Mouse (Mus musculus): ENCODE measurements around the gene Atxn3. TPM values are rescaled to one million over a fixed set of nuclear protein-coding genes. Genes with fewer than 3 reads are reported as not detected.
"Not testable (repeated sequence)": the region's sequence is repeated elsewhere in the genome, so short reads cannot be mapped to it uniquely, and the experiment has no call there.

Gene Atxn3
- polyA plus RNA-seq, 1 experiment from 2014 or later: 11.6 TPM

GRCm38 (mm10) chr12:101957079-101957941 is 736 bp downstream of the Atxn3 start:
- no peaks in the 10 kb centered on the region for H3K27me3 ChIP-seq
- H3K27ac ChIP-seq: peak overlapping the region; percentile 75
- H3K4me1 ChIP-seq (replicated peaks): peaks cover 10% of the 10 kb centered on the region
- WGBS: 14% methylated on average over 26 of the region's 26 CpGs
- peak overlapping the region; percentile 88 for H3K9ac ChIP-seq (replicated peaks)
- no peaks in the 10 kb centered on the region for H3K36me3 ChIP-seq
- no peaks in the 10 kb centered on the region for H3K9me3 ChIP-seq
- peak overlapping the region; percentile 67 for H3K4me2 ChIP-seq
- peak; percentile 63 for ATAC-seq (ENCODE audit: insufficient number of reproducible peaks, insufficient read depth, low FRiP score, low TSS enrichment, low read depth)
- H3K4me3 ChIP-seq (replicated peaks): peak overlapping the region; percentile 83

- H3K27me3 ChIP-seq; H3K9ac ChIP-seq (replicated peaks); ATAC-seq (ENCODE audit: insufficient number of reproducible peaks, insufficient read depth, low FRiP score, low TSS enrichment, low read depth); H3K9me3 ChIP-seq; H3K4me3 ChIP-seq (replicated peaks); H3K36me3 ChIP-seq; H3K27ac ChIP-seq; H3K4me1 ChIP-seq (replicated peaks); H3K4me2 ChIP-seq: not testable (repeated sequence)
- 94% methylated on average over 8 of the region's 8 CpGs for WGBS
These were observed 2.2 kb downstream of the Atxn3 start for GRCm38 (mm10) chr12:101955821-101956220.

- Histone ChIP-seq H3K9me3 (no peaks in the 10 kb centered on the region), H3K4me2 (no peak overlapping the region), H3K9ac (replicated peaks) (no peak overlapping the region), H3K27ac (no peak overlapping the region), H3K4me3 (replicated peaks) (no peak overlapping the region), H3K36me3 (peaks cover 36% of the 10 kb centered on the region), H3K4me1 (replicated peaks) (no peaks in the 10 kb centered on the region), H3K27me3 (no peaks in the 10 kb centered on the region)
- 87% methylated on average over 4 of the region's 4 CpGs for WGBS
- ATAC-seq (ENCODE audit: insufficient number of reproducible peaks, insufficient read depth, low FRiP score, low TSS enrichment, low read depth): no peak
These were observed 9.2 kb downstream of the Atxn3 start for GRCm38 (mm10) chr12:101948801-101949200.

GRCm38 (mm10) chr12:101947986-101948385 is 10.1 kb downstream of the Atxn3 start:
- H3K9me3 ChIP-seq: no peaks in the 10 kb centered on the region
- H3K4me1 ChIP-seq (replicated peaks): no peaks in the 10 kb centered on the region
- no peak overlapping the region for H3K27ac ChIP-seq
- no peak overlapping the region for H3K4me2 ChIP-seq
- H3K36me3 ChIP-seq: peaks cover 40% of the 10 kb centered on the region
- 94% methylated on average over 8 of the region's 8 CpGs for WGBS
- H3K4me3 ChIP-seq (replicated peaks): no peak overlapping the region
- no peak overlapping the region for H3K9ac ChIP-seq (replicated peaks)
- ATAC-seq (ENCODE audit: insufficient number of reproducible peaks, insufficient read depth, low FRiP score, low TSS enrichment, low read depth): no peak
- no peaks in the 10 kb centered on the region for H3K27me3 ChIP-seq

GRCm38 (mm10) chr12:101937572-101937971 is 20.5 kb downstream of the Atxn3 start:
- Histone ChIP-seq H3K4me1 (replicated peaks) (no peaks in the 10 kb centered on the region), H3K27me3 (no peaks in the 10 kb centered on the region), H3K4me3 (replicated peaks) (no peak overlapping the region), H3K9me3 (no peaks in the 10 kb centered on the region), H3K27ac (no peak overlapping the region), H3K4me2 (no peak overlapping the region), H3K36me3 (peaks cover 81% of the 10 kb centered on the region), H3K9ac (replicated peaks) (no peak overlapping the region)
- ATAC-seq (ENCODE audit: insufficient number of reproducible peaks, insufficient read depth, low FRiP score, low TSS enrichment, low read depth): no peak
- WGBS: 87% methylated on average over 7 of the region's 7 CpGs

GRCm38 (mm10) chr12:101935223-101935622 is 22.8 kb downstream of the Atxn3 start:
- no peak for ATAC-seq (ENCODE audit: insufficient number of reproducible peaks, insufficient read depth, low FRiP score, low TSS enrichment, low read depth)
- no peaks in the 10 kb centered on the region for H3K27me3 ChIP-seq
- H3K4me2 ChIP-seq: no peak overlapping the region
- no peak overlapping the region for H3K9ac ChIP-seq (replicated peaks)
- H3K27ac ChIP-seq: no peak overlapping the region
- WGBS: 92% methylated on average over 3 of the region's 3 CpGs
- no peak overlapping the region for H3K4me3 ChIP-seq (replicated peaks)
- no peaks in the 10 kb centered on the region for H3K9me3 ChIP-seq
- H3K36me3 ChIP-seq: peaks cover 82% of the 10 kb centered on the region
- H3K4me1 ChIP-seq (replicated peaks): no peaks in the 10 kb centered on the region

- no peaks in the 10 kb centered on the region for H3K4me1 ChIP-seq (replicated peaks)
- H3K9ac ChIP-seq (replicated peaks): no peak overlapping the region
- peaks cover 89% of the 10 kb centered on the region for H3K36me3 ChIP-seq
- no peaks in the 10 kb centered on the region for H3K9me3 ChIP-seq
- ATAC-seq (ENCODE audit: insufficient number of reproducible peaks, insufficient read depth, low FRiP score, low TSS enrichment, low read depth): no peak
- H3K27ac ChIP-seq: no peak overlapping the region
- no peak overlapping the region for H3K4me2 ChIP-seq
- WGBS: 84% methylated on average over 1 of the region's 1 CpGs
- no peak overlapping the region for H3K4me3 ChIP-seq (replicated peaks)
- no peaks in the 10 kb centered on the region for H3K27me3 ChIP-seq
These were observed 29.6 kb downstream of the Atxn3 start for GRCm38 (mm10) chr12:101928423-101928822.

GRCm38 (mm10) chr12:101922313-101922712 is 35.7 kb downstream of the Atxn3 start:
- no peak overlapping the region for H3K9ac ChIP-seq (replicated peaks)
- no peaks in the 10 kb centered on the region for H3K4me1 ChIP-seq (replicated peaks)
- no peak overlapping the region for H3K4me2 ChIP-seq
- H3K27me3 ChIP-seq: no peaks in the 10 kb centered on the region
- no peaks in the 10 kb centered on the region for H3K9me3 ChIP-seq
- H3K36me3 ChIP-seq: peaks cover 55% of the 10 kb centered on the region
- H3K27ac ChIP-seq: no peak overlapping the region
- WGBS: 74% methylated on average over 6 of the region's 6 CpGs
- no peak overlapping the region for H3K4me3 ChIP-seq (replicated peaks)
- no peak for ATAC-seq (ENCODE audit: insufficient number of reproducible peaks, insufficient read depth, low FRiP score, low TSS enrichment, low read depth)

GRCm38 (mm10) chr12:101919847-101920246 is 38.2 kb downstream of the Atxn3 start:
- H3K27me3 ChIP-seq: no peaks in the 10 kb centered on the region
- no peak overlapping the region for H3K27ac ChIP-seq
- H3K4me3 ChIP-seq (replicated peaks): no peak overlapping the region
- WGBS: 84% methylated on average over 3 of the region's 3 CpGs
- H3K4me1 ChIP-seq (replicated peaks): no peaks in the 10 kb centered on the region
- no peak for ATAC-seq (ENCODE audit: insufficient number of reproducible peaks, insufficient read depth, low FRiP score, low TSS enrichment, low read depth)
- H3K9me3 ChIP-seq: no peaks in the 10 kb centered on the region
- peaks cover 34% of the 10 kb centered on the region for H3K36me3 ChIP-seq
- H3K9ac ChIP-seq (replicated peaks): no peak overlapping the region
- H3K4me2 ChIP-seq: no peak overlapping the region

GRCm38 (mm10) chr12:101917165-101917564 is 40.9 kb downstream of the Atxn3 start:
- no peaks in the 10 kb centered on the region for H3K9me3 ChIP-seq
- no peak overlapping the region for H3K9ac ChIP-seq (replicated peaks)
- no peak overlapping the region for H3K4me2 ChIP-seq
- H3K4me3 ChIP-seq (replicated peaks): no peak overlapping the region
- H3K36me3 ChIP-seq: peaks cover 8% of the 10 kb centered on the region
- no peaks in the 10 kb centered on the region for H3K27me3 ChIP-seq
- peaks cover 1% of the 10 kb centered on the region for H3K4me1 ChIP-seq (replicated peaks)
- H3K27ac ChIP-seq: no peak overlapping the region
- no peak for ATAC-seq (ENCODE audit: insufficient number of reproducible peaks, insufficient read depth, low FRiP score, low TSS enrichment, low read depth)

GRCm38 (mm10) chr12:101912626-101913490 is 45.2 kb downstream of the Atxn3 start, which contains the start of gene Trip11:
Trip11 (minus strand) TSS chr12:101913267.
- peak; percentile 93 for ATAC-seq (ENCODE audit: insufficient number of reproducible peaks, insufficient read depth, low FRiP score, low TSS enrichment, low read depth)
- WGBS: under 1% methylated on average over 69 of the region's 69 CpGs

More at GRCm38 (mm10) chr12:101912626-101913490, 45.2 kb downstream of the Atxn3 start, which contains the start of gene Trip11:
- Histone ChIP-seq H3K4me1 (replicated peaks) (peaks cover 12% of the 10 kb centered on the region), H3K27me3 (no peaks in the 10 kb centered on the region), H3K4me2 (peak within 1 kb of the TSS; percentile 74), H3K4me3 (replicated peaks) (peak within 1 kb of the TSS; percentile 92), H3K9me3 (no peaks in the 10 kb centered on the region), H3K36me3 (peaks cover 15% of the 10 kb centered on the region), H3K9ac (replicated peaks) (peak within 1 kb of the TSS; percentile 88), H3K27ac (peak within 1 kb of the TSS; percentile 91)

Data from limb, embryonic 12.5 days (tissue).